Mouse (Mus musculus): Measurements from ENCODE around the gene Nfe2.

The Nfe2 gene

GRCm38 (mm10) chr15:103257790-103258728 lies at the start of gene Nfe2:
Gene Nfe2, minus strand, starts transcription at chr15:103258403.
- 25% methylated on average over 15 of the region's 15 CpGs for WGBS

- 2% methylated on average over 7 of the region's 7 CpGs for WGBS
These were observed 48.9 kb upstream of the Nfe2 start for GRCm38 (mm10) chr15:103307125-103307524.

GRCm38 (mm10) chr15:103305792-103306645 lies 47.8 kb upstream of the Nfe2 start:
- 34% methylated on average over 8 of the region's 8 CpGs for WGBS

DNA sequence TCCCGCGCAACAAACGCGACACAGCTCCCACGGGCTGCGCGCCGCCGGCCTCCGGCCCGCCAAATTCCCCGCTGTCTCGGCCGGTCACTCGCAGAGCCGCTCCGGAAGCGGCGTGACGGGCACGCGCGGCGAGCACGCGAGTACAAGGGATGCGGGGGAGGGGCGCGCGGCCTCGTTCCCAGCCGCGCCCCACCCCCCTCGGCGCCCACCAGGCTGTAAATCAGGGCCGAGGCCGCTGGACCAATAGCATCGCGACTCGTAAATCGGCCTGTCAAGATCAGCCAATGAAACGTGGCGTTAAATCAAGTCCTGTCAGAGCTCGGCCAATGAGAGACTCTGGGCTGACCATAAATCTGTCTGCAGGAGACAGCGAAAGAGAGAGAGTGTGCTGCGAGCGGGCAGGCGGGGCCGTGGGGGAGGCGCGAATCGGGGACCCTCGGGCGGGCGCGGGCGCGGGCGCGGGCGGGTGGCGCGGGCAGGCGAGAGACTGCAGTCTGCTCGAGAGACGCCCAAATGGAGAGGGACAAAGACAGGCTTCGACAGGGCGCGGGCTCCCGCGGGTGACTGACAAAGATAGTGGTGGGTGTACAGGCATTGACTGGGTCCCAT lies 47.0 kb upstream of the Nfe2 start:
- under 1% methylated on average over 71 of the region's 71 CpGs for WGBS

- under 1% methylated on average over 9 of the region's 9 CpGs for WGBS
These were observed 46.4 kb upstream of the Nfe2 start for GRCm38 (mm10) chr15:103304616-103304969.

- WGBS, result 18% methylated on average over 8 of the region's 8 CpGs
These were observed 45.9 kb upstream of the Nfe2 start for GRCm38 (mm10) chr15:103303916-103304615.

GRCm38 (mm10) chr15:103302341-103303021 lies 44.3 kb upstream of the Nfe2 start:
- WGBS, result 76% methylated on average over 6 of the region's 6 CpGs

GRCm38 (mm10) chr15:103301547-103302340 lies 43.5 kb upstream of the Nfe2 start:
- 70% methylated on average over 5 of the region's 5 CpGs for WGBS

DNA sequence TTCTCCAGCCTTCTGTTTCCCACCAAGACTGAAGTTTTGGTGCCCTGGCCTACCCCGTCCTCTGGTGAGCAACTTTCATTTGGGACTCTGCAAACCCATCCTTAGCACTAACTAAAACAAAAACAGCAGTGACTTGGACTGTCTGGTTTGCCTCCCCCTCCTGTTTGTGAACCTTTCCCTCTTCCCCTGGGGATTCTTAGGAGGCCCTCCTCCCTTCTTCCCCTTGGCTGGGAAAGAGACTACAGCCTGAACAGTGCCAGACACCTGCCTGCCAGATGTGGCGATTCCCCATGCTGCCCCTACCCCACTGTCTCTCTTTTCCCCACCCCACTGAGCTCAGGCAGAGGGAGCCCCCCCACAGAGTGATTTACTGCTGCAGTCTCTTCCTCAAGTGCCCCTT lies 42.8 kb upstream of the Nfe2 start:
- WGBS, result 59% methylated on average over 2 of the region's 2 CpGs

DNA sequence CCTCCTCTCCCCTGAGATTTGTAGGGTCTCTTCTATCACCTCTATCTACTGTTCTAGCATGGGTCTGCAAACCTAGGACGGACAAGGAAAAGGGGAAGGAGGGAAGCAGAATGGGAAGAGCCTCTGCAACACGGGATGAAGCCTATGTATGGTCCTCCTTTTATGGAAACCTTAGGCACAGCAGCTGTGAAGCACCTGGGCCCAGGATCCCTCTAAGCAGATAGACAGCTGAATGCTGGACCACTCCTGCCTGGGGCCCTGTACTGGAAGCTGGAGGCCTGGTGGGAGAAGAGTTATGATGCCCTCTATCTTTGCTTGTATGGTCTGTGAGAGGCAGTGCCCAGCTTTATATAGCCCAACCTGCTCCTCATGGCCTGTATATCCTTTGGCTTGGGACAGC lies 42.4 kb upstream of the Nfe2 start:
- WGBS, result 14% methylated on average over 2 of the region's 2 CpGs

DNA sequence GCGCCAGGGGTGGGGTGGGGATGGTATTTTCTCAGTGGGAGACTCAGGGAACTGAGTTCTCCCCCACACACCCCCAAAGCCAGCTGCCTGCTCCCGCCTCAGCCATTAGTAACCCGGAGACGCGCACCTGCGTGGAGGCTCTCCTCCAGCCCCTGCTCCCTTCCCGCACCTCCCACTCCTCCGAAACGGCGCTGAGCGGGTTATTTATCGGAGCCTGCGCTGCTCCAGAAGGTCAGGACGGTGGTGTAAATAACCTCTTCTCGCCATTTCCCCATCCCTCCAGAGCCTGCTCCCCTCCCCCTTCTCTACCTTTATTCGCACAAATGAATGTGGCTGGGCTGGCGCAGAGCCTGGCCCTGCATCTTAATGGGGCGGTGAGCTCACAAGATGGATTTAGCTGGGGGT lies 41.9 kb upstream of the Nfe2 start:
- WGBS, result 24% methylated on average over 18 of the region's 18 CpGs

- WGBS, result 18% methylated on average over 8 of the region's 8 CpGs
These were observed 41.4 kb upstream of the Nfe2 start for GRCm38 (mm10) chr15:103299644-103300043.

- 57% methylated on average over 5 of the region's 5 CpGs for WGBS
These were observed 40.8 kb upstream of the Nfe2 start for GRCm38 (mm10) chr15:103298861-103299616.

DNA sequence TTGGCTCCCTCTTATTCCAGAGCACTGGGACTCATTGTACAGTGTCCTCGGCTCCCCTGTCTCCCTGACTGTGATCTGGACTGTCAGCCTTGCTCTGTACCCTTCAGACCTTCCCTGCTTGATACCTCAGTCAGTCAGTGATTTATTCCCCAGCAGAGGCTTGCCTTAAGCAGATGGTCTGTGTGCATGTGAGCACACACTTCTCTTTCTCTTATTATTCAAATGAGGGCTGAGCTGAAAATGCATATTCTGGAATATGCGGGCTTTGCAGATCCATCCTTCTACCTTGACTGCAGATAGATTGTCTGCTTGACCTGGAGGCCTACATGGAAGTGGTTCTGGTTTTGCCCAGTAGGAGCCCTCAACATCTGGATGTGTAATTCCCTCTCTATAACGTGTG lies 39.8 kb upstream of the Nfe2 start:
- 53% methylated on average over 3 of the region's 3 CpGs for WGBS

- 58% methylated on average over 6 of the region's 6 CpGs for WGBS
These were observed 39.1 kb upstream of the Nfe2 start for GRCm38 (mm10) chr15:103297313-103297712.

DNA sequence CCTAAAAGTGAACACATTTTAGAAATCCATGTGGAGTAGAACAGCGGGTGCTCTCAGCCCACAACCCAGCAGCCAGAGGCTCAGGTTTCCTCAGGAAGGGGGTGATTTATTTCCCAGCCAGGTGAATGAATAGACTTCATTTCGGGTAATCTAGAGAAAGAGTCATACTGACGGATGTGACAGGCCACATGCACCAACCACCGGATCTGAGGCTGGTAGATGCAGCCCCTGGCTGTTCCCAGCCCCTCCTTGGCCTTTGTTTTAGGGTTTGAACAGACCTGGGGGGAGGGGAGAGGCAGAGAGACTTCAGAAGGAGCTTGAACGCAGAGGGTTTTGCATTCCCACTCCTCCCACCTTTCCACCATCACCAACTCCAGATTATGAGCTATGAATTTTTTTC lies 37.6 kb upstream of the Nfe2 start:
- 41% methylated on average over 5 of the region's 5 CpGs for whole genome bisulfite sequencing

GRCm38 (mm10) chr15:103294649-103295048 lies 36.4 kb upstream of the Nfe2 start:
- 84% methylated on average over 2 of the region's 2 CpGs for WGBS

DNA sequence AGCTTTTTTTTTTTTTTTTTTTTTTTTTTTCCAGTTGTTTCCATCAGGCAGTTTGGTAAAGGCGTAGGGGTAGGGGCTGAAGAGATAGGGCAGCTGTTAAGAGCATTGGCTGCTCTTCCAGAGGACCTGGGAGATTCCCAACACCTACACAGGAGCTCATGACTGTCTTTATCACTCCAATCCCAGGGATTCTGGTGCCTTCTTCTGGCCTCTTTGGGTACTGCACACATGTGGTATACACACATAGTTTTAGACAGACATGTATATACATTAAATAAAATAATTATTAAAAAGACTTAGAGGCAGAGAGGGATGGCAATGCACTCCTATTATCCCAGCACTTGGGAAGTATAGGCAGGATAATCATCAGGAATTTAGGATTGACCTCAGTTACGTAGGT lies 35.2 kb upstream of the Nfe2 start:
- 97% methylated on average over 2 of the region's 2 CpGs for WGBS

DNA sequence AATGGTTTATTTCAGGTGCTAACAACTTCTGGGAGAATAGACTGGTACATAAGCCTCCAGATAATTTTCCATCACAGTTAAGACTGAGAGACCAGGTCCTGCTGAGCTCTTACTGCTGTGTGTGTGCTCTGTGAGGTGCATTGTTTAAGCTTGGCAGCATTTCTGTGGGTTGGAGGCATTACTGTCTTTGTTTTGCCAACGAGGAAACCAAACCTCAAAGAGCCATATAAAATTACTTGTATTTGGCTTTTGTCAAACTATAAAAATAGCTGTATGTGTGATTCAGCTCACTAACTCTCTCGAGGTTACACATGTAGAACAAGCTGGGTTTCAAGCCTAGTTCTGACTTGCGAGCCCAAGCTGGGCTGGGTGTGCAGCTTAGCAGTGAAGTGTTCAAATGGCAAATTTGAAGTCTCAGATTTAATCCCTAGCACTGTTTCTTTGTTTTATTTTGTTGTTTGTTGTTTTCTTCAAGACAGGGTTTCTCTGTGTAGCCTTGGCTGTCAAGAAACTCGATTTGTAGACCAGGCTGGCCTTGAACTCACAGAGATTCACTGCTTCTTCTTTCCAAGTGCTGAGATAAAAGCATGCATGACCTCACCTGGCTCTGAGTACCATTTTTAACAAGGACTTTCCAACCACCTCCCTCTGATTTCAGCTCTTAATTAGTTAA lies 34.6 kb upstream of the Nfe2 start:
- 36% methylated on average over 4 of the region's 4 CpGs for WGBS

Data from cerebral cortex, adult 2 months (tissue).